Mouse (Mus musculus): ENCODE measurements at regions not wholly inside any gene's neighbourhood (a gene's known extent, or its start where the extent isn't known, plus 50 kb on each side); places are given as distances from the start of the nearest gene placed in this dataset.

- no peak for TF ChIP-seq ZNF384 (IDR thresholded peaks at IDR 0.05; ENCODE audit: low read depth, low read length)
- TF ChIP-seq ZC3H11A (IDR thresholded peaks at IDR 0.05; ENCODE audit: borderline replicate concordance, low read depth, low read length), result no peak
Observed at GRCm38 (mm10) chr3:71909242-71909641, 1058.4 kb downstream of the Sis start.
